Mouse (Mus musculus) neutrophil, adult 59 days (primary cell): Measurements from ENCODE around the gene Olfr1154. TPM values are rescaled to one million over a fixed set of nuclear protein-coding genes. Genes with fewer than 3 reads are reported as not detected.

Experiments
- total RNA-seq, 2 experiments: library from RNA; stranded (reverse); gene quantifications; 1 replicate in 1 of 2; 2 replicates in 1 of 2; pipeline ENCODE4 v1.2.4; 2023

Gene Olfr1154
- total RNA-seq: not detected

DNA sequence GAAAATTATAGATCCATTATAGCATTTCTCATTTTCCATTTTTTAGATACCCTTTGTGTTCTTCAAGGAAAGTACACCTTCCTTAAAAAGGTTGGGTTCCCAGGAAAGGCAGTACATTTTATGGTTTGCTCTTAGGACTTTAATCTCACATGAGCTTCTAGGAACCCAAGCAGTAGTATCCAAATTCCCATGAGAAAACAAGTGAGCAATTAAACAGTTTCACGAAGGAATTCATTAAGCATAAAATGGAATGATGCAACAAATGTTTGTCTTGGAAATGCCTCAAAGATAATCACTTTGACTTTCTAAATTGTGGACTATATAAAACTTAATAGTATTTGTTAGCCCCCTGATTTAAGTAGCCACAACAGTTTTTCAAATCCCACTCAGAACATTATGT, at the start of gene Olfr1154:
Gene Olfr1154, minus strand, starts transcription at position 101 of the 400 bp plus-strand sequence.

DNA sequence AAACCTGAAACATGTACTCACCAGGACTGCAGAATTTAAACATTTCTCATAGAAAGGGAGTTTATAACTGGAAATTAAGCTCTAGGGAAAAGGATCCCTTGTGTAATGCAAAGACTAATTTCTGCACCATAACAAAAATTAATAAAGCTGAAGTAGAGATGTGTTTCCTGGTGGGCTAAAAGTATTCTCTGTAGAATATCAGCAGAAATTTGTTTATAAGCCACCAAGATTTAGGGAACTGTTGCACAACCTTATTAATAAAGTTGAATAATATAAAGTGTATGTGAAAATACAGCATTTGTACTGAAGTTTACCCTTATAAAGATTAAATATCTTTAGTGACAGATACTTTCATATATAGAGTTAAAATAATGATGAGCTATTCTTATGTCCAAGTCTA, 48.0 kb upstream of the Olfr1154 start, which contains the start of gene Olfr1156:
Gene Olfr1156, minus strand, starts transcription at position 101 of the 400 bp plus-strand sequence.

DNA sequence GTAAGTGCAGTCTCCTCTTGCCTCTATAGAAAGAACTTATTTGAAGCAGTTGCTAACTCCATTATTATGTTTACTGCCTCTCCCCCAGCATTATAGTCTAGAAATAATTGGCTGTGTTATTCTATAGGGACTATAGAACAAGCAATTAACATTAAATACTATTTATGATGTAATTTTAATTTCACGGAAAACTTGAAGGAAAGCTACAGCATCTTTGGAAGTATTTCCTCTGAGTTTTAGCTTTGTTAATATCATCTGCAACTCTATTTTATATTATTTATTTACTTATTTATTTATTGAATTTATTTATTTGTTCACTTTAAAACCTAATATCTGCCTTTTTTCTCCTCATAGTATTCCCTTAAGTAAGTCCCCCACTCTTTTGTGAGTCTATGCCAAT, 40.1 kb upstream of the Olfr1154 start, which contains the start of gene Olfr1155:
Gene Olfr1155, minus strand, starts transcription at position 101 of the 400 bp plus-strand sequence.

DNA sequence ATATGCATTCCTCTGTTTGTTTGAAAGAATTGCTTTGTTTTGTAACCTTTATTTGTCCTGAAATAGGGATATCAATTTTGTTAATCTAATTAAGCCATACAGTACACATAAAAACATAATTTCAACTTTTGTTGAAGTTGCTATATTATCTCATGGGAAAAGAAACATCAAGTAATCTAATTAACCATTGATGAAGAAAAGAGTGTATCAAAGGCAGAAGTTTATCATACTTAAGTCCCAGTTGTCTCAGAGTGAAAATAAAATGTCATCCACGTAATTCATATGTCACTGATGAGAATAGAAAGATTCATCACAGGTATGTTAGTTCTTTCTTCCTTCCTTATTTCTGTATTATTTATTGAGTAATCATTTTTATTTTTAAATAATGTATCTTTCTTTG, 10.3 kb downstream of the Olfr1154 start, which contains the start of gene Olfr1153:
Gene Olfr1153, plus strand, starts transcription at position 301 of the 400 bp plus-strand sequence.

DNA sequence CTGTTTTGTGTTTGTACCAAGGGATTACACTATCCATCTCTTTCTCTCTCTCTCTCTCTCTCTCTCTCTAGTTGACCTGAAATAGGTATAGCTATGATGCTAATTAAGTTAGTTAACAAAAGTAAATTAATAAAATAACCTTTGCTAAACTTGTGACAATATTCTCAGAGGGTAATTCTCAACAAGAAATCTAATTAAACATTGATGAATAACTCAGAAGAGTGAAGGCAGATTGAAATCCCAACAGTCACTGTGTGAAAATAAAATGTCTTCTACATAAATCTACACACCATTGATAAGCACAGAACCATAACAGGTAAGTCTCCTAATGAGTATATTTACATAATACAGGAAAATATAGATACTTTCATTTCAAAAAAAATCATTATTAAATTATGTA, 38.8 kb downstream of the Olfr1154 start, which contains the start of gene Olfr1152:
Gene Olfr1152, plus strand, starts transcription at position 301 of the 400 bp plus-strand sequence.

GRCm38 (mm10) chr2:87855562-87855961, 49.4 kb downstream of the Olfr1154 start, which contains the start of gene Olfr1151:
Gene Olfr1151 (plus strand): TSS chr2:87855862.

Other genes starting within 250 kb of the Olfr1154 start
- gene Olfr1134, start 246.7 kb downstream of the Olfr1154 start, total RNA-seq: not detected
- gene Olfr1135, start 231.5 kb downstream of the Olfr1154 start, total RNA-seq: not detected
- not detected for gene Olfr1136, start 211.2 kb downstream of the Olfr1154 start, total RNA-seq
- gene Olfr1137, start 192.0 kb downstream of the Olfr1154 start, total RNA-seq: not detected
- not detected for gene Olfr1138, start 165.2 kb downstream of the Olfr1154 start, total RNA-seq
- gene Olfr1140, start 161.4 kb downstream of the Olfr1154 start, total RNA-seq: not detected
- gene Olfr1141, start 151.2 kb downstream of the Olfr1154 start, total RNA-seq: not detected
- not detected for gene Olfr152, start 125.7 kb downstream of the Olfr1154 start, total RNA-seq
- not detected for gene Olfr1143, start 104.6 kb downstream of the Olfr1154 start, total RNA-seq
- not detected for gene Olfr1145, start 95.3 kb downstream of the Olfr1154 start, total RNA-seq
- not detected for gene Olfr1148, start 74.6 kb downstream of the Olfr1154 start, total RNA-seq
- gene Olfr1150-ps1, start 61.2 kb downstream of the Olfr1154 start, total RNA-seq: not detected
- gene Olfr1151, start 49.3 kb downstream of the Olfr1154 start, total RNA-seq: not detected
- not detected for gene Olfr1152, start 38.7 kb downstream of the Olfr1154 start, total RNA-seq
- gene Olfr1153, start 10.2 kb downstream of the Olfr1154 start, total RNA-seq: not detected
- not detected for gene Olfr1155, start 40.0 kb upstream of the Olfr1154 start, total RNA-seq
- not detected for gene Olfr1156, start 47.9 kb upstream of the Olfr1154 start, total RNA-seq
- not detected for gene Olfr1157, start 63.1 kb upstream of the Olfr1154 start, total RNA-seq
- gene Olfr74, start 69.5 kb upstream of the Olfr1154 start, total RNA-seq: not detected
- not detected for gene Olfr1158, start 84.9 kb upstream of the Olfr1154 start, total RNA-seq
- not detected for gene Olfr1160, start 103.1 kb upstream of the Olfr1154 start, total RNA-seq
- gene Olfr1161, start 117.6 kb upstream of the Olfr1154 start, total RNA-seq: not detected
- not detected for gene Olfr73, start 132.5 kb upstream of the Olfr1154 start, total RNA-seq
- not detected for gene Olfr1162, start 146.0 kb upstream of the Olfr1154 start, total RNA-seq
- gene Olfr1163, start 166.7 kb upstream of the Olfr1154 start, total RNA-seq: not detected
- not detected for gene Olfr1164, start 188.8 kb upstream of the Olfr1154 start, total RNA-seq
- gene Olfr1166, start 223.1 kb upstream of the Olfr1154 start, total RNA-seq: not detected